Mouse (Mus musculus) lung, embryonic 15.5 days (tissue): Measurements from ENCODE around the gene Tulp3. TPM values are rescaled to one million over a fixed set of nuclear protein-coding genes. Genes with fewer than 3 reads are reported as not detected.

Source experiments
- ATAC-seq: fragments of 200-750 bp; cut with Nextera tagmentation; 2 replicates; pipeline ENCODE4 v1.8.0; 2017; ENCODE audit warnings: moderate number of reproducible peaks, borderline replicate concordance; ENCODE audit not compliant: low FRiP score, low TSS enrichment; ENCODE audit errors: extremely low read depth
- H3K27ac ChIP-seq: fragments of 300-500 bp; sonication (generic); 2 replicates; pipeline ENCODE4 v1.5.1; 2015; ENCODE audit warnings: moderate library complexity, mild to moderate bottlenecking, inconsistent platforms
- H3K27me3 ChIP-seq: fragments of 300-500 bp; sonication (generic); 2 replicates; pipeline ENCODE4 v1.6.1; 2015; ENCODE audit warnings: inconsistent platforms
- H3K36me3 ChIP-seq: fragments of 300-500 bp; sonication (generic); 2 replicates; pipeline ENCODE4 v1.6.1; 2015; ENCODE audit warnings: inconsistent platforms
- H3K4me1 ChIP-seq: fragments of 300-500 bp; sonication (generic); 2 replicates; pipeline ENCODE4 v1.6.1; 2015; ENCODE audit warnings: inconsistent platforms
- H3K4me2 ChIP-seq: fragments of 300-500 bp; sonication (generic); 2 replicates; pipeline ENCODE4 v1.6.1; 2015; ENCODE audit warnings: inconsistent platforms, mild to moderate bottlenecking, moderate library complexity
- H3K4me3 ChIP-seq: fragments of 300-500 bp; sonication (generic); 2 replicates; pipeline ENCODE4 v1.5.1; 2015; ENCODE audit warnings: mild to moderate bottlenecking, inconsistent platforms
- H3K9ac ChIP-seq: fragments of 300-500 bp; sonication (generic); 2 replicates; pipeline ENCODE4 v1.6.1; 2015; ENCODE audit warnings: inconsistent platforms
- H3K9me3 ChIP-seq: fragments of 300-500 bp; sonication (generic); 2 replicates; pipeline ENCODE4 v1.6.1; 2016; ENCODE audit warnings: inconsistent platforms
- WGBS: fragments of 180-500 bp; shearing (Covaris S2); methylation state at CpG from one replicate; pipeline ENCODE4 v1.1.7; 2015; 5-methylcytosine and 5-hydroxymethylcytosine counted together
- polyA plus RNA-seq: library from polyadenylated mRNA; unstranded; fragments of >200 nt; fragmentation: Nextera tagmentation; extraction: Ambion mirVana; gene quantifications from 2 replicates; pipeline ENCODE4 v1.2.1, GENCODE M21; 2015

Gene Tulp3
- polyA plus RNA-seq, 1 experiment from 2014 or later: 21.6 TPM

GRCm38 (mm10) chr6:128379636-128380035 is 24.0 kb upstream of the Tulp3 start:
- no peaks in the 10 kb centered on the region for H3K27me3 ChIP-seq
- peaks cover 15% of the 10 kb centered on the region for H3K36me3 ChIP-seq
- H3K4me3 ChIP-seq: no peak overlapping the region
- H3K4me1 ChIP-seq: peaks cover 3% of the 10 kb centered on the region; the same call in 1 of the 2 replicates
- H3K9ac ChIP-seq: no peak overlapping the region
- no peak for ATAC-seq
- no peaks in the 10 kb centered on the region for H3K9me3 ChIP-seq
- 78% methylated on average over 16 of the region's 16 CpGs for WGBS
- H3K27ac ChIP-seq: no peak overlapping the region
- H3K4me2 ChIP-seq: no peak overlapping the region

- H3K36me3 ChIP-seq: peaks cover 46% of the 10 kb centered on the region
- WGBS: 83% methylated on average over 17 of the region's 17 CpGs
- H3K27ac ChIP-seq: no peak overlapping the region
- H3K4me2 ChIP-seq: no peak overlapping the region
- no peak overlapping the region for H3K4me3 ChIP-seq
- H3K9me3 ChIP-seq: no peaks in the 10 kb centered on the region
- H3K9ac ChIP-seq: no peak overlapping the region
- no peak for ATAC-seq
- H3K27me3 ChIP-seq: no peaks in the 10 kb centered on the region
- peaks cover 3% of the 10 kb centered on the region; the same call in 1 of the 2 replicates for H3K4me1 ChIP-seq
These were observed 20.9 kb upstream of the Tulp3 start for GRCm38 (mm10) chr6:128376371-128377085.

- H3K27ac ChIP-seq: no peak within 1 kb of the TSS
- no peak within 1 kb of the TSS for H3K9ac ChIP-seq
- peaks cover 59% of the 10 kb centered on the region for H3K36me3 ChIP-seq
- no peak for ATAC-seq
- no peaks in the 10 kb centered on the region for H3K27me3 ChIP-seq
- no peak within 1 kb of the TSS for H3K4me2 ChIP-seq
- 52% methylated on average over 6 of the region's 6 CpGs for WGBS
- peaks cover 3% of the 10 kb centered on the region; the same call in 1 of the 2 replicates for H3K4me1 ChIP-seq
- H3K9me3 ChIP-seq: no peaks in the 10 kb centered on the region
- no peak within 1 kb of the TSS for H3K4me3 ChIP-seq
These were observed 19.5 kb upstream of the Tulp3 start, which contains the start of the genes Tex52 and Gm44596 for GRCm38 (mm10) chr6:128375192-128375591. Gene Tex52, plus strand, starts transcription at chr6:128375456. Gene Gm44596, plus strand, starts transcription at chr6:128375503.

GRCm38 (mm10) chr6:128370040-128370439 is 14.4 kb upstream of the Tulp3 start:
- Histone ChIP-seq H3K36me3 (peaks cover 90% of the 10 kb centered on the region), H3K27me3 (no peaks in the 10 kb centered on the region), H3K9ac (no peak overlapping the region), H3K9me3 (no peaks in the 10 kb centered on the region), H3K4me3 (no peak overlapping the region), H3K4me1 (peaks cover 1% of the 10 kb centered on the region; the same call in 1 of the 2 replicates), H3K27ac (no peak overlapping the region), H3K4me2 (no peak overlapping the region)
- 93% methylated on average over 5 of the region's 5 CpGs for WGBS
- ATAC-seq: no peak

- Histone ChIP-seq H3K4me2 (no peak overlapping the region), H3K27me3 (no peaks in the 10 kb centered on the region), H3K27ac (no peak overlapping the region), H3K4me1 (peaks cover 19% of the 10 kb centered on the region), H3K9me3 (no peaks in the 10 kb centered on the region), H3K36me3 (peaks cover 54% of the 10 kb centered on the region), H3K4me3 (no peak overlapping the region), H3K9ac (no peak overlapping the region)
- no peak for ATAC-seq
- WGBS: 87% methylated on average over 5 of the region's 5 CpGs
These were observed 10.8 kb upstream of the Tulp3 start for GRCm38 (mm10) chr6:128366466-128366865.

GRCm38 (mm10) chr6:128364721-128365120 is 9.1 kb upstream of the Tulp3 start:
- Histone ChIP-seq H3K27ac (no peak overlapping the region), H3K9ac (no peak overlapping the region), H3K4me3 (no peak overlapping the region), H3K27me3 (no peaks in the 10 kb centered on the region), H3K9me3 (no peaks in the 10 kb centered on the region), H3K4me2 (peak overlapping the region; percentile 81; the same call in 1 of the 2 replicates), H3K36me3 (peaks cover 38% of the 10 kb centered on the region), H3K4me1 (peaks cover 32% of the 10 kb centered on the region)
- ATAC-seq: no peak
- 66% methylated on average over 6 of the region's 6 CpGs for WGBS

- no peaks in the 10 kb centered on the region for H3K9me3 ChIP-seq
- H3K4me3 ChIP-seq: peak overlapping the region; percentile 99
- peaks cover 32% of the 10 kb centered on the region for H3K36me3 ChIP-seq
- peak overlapping the region; percentile 81 for H3K4me2 ChIP-seq
- H3K4me1 ChIP-seq: peaks cover 32% of the 10 kb centered on the region
- peak; percentile 44 for ATAC-seq
- H3K9ac ChIP-seq: peak overlapping the region; percentile 83
- H3K27ac ChIP-seq: peak overlapping the region; percentile 97
- no peaks in the 10 kb centered on the region for H3K27me3 ChIP-seq
- under 1% methylated on average over 33 of the region's 46 CpGs for WGBS
These were observed 7.6 kb upstream of the Tulp3 start for GRCm38 (mm10) chr6:128363007-128363825.

GRCm38 (mm10) chr6:128362381-128363006 is 6.8 kb upstream of the Tulp3 start, which contains the start of the genes Rhno1 and Foxm1:
Gene Rhno1, minus strand, starts transcription at chr6:128362911.
Gene Foxm1, plus strand, starts transcription at chr6:128362967.
- Histone ChIP-seq H3K36me3 (peaks cover 33% of the 10 kb centered on the region), H3K27ac (peak within 1 kb of the TSS; percentile 97), H3K9ac (peak within 1 kb of the TSS; percentile 83), H3K9me3 (no peaks in the 10 kb centered on the region), H3K27me3 (no peaks in the 10 kb centered on the region), H3K4me3 (peak within 1 kb of the TSS; percentile 99), H3K4me2 (peak within 1 kb of the TSS; percentile 81), H3K4me1 (peaks cover 32% of the 10 kb centered on the region)
- ATAC-seq: peak; percentile 89
- WGBS: under 1% methylated on average over 67 of the region's 76 CpGs

- peak overlapping the region; percentile 97 for H3K27ac ChIP-seq
- H3K36me3 ChIP-seq: peaks cover 33% of the 10 kb centered on the region
- no peaks in the 10 kb centered on the region for H3K27me3 ChIP-seq
- WGBS: 8% methylated on average over 9 of the region's 9 CpGs
- peak overlapping the region; percentile 83 for H3K9ac ChIP-seq
- H3K4me1 ChIP-seq: peaks cover 32% of the 10 kb centered on the region
- H3K4me2 ChIP-seq: peak overlapping the region; percentile 81
- no peak for ATAC-seq
- peak overlapping the region; percentile 99 for H3K4me3 ChIP-seq
- H3K9me3 ChIP-seq: no peaks in the 10 kb centered on the region
These were observed 6.2 kb upstream of the Tulp3 start for GRCm38 (mm10) chr6:128361901-128362300.

GRCm38 (mm10) chr6:128358999-128359398 is 3.3 kb upstream of the Tulp3 start:
- Histone ChIP-seq H3K9ac (no peak overlapping the region), H3K9me3 (no peaks in the 10 kb centered on the region), H3K27ac (no peak overlapping the region), H3K27me3 (no peaks in the 10 kb centered on the region), H3K36me3 (peaks cover 24% of the 10 kb centered on the region), H3K4me1 (peaks cover 35% of the 10 kb centered on the region), H3K4me2 (no peak overlapping the region), H3K4me3 (no peak overlapping the region)
- WGBS: 34% methylated on average over 2 of the region's 2 CpGs
- no peak for ATAC-seq

- peak overlapping the region; percentile 77 for H3K4me2 ChIP-seq
- peaks cover 18% of the 10 kb centered on the region for H3K4me1 ChIP-seq
- peak; percentile 71 for ATAC-seq
- H3K27me3 ChIP-seq: no peaks in the 10 kb centered on the region
- peak overlapping the region; percentile 77 for H3K9ac ChIP-seq
- under 1% methylated on average over 28 of the region's 28 CpGs for WGBS
- H3K36me3 ChIP-seq: peaks cover 31% of the 10 kb centered on the region
- H3K4me3 ChIP-seq: peak overlapping the region; percentile 85
- peak overlapping the region; percentile 94 for H3K27ac ChIP-seq
- H3K9me3 ChIP-seq: no peaks in the 10 kb centered on the region
These were observed 410 bp downstream of the Tulp3 start for GRCm38 (mm10) chr6:128355201-128355681.
